Mouse (Mus musculus): ENCODE results near the gene Scgb1b12. TPM values are rescaled to one million over a fixed set of nuclear protein-coding genes. Genes with fewer than 3 reads are reported as not detected.
"Not testable (repeated sequence)": the region's sequence is repeated elsewhere in the genome, so short reads cannot be mapped to it uniquely, and the experiment has no call there.

The Scgb1b12 gene
- not detected in 2 replicates for polyA plus RNA-seq (2012; rRNA removed)

- not testable (repeated sequence) for H3K4me1 ChIP-seq (ENCODE audit: control insufficient read depth, insufficient read depth, low read length); DNase-seq; H3K4me3 ChIP-seq (replicated peaks; ENCODE audit: extremely low read depth, low read depth, low read length)
- WGBS = 54% methylated on average over 2 of the region's 3 CpGs
These were observed at the start of gene Scgb1b12 for GRCm38 (mm10) chr7:32333882-32334281. Gene Scgb1b12, plus strand, starts transcription at chr7:32334182.

GRCm38 (mm10) chr7:32327145-32327544, 6.8 kb upstream of the Scgb1b12 start, which contains the start of gene Scgb2b12:
Gene Scgb2b12, minus strand, starts transcription at chr7:32327245.
- WGBS = 63% methylated on average over 1 of the region's 1 CpGs
- not testable (repeated sequence) for H3K4me3 ChIP-seq (replicated peaks; ENCODE audit: extremely low read depth, low read depth, low read length)

More at GRCm38 (mm10) chr7:32327145-32327544, 6.8 kb upstream of the Scgb1b12 start, which contains the start of gene Scgb2b12:
- not testable (repeated sequence) for DNase-seq; H3K4me1 ChIP-seq (ENCODE audit: control insufficient read depth, insufficient read depth, low read length)

Other genes with a start within 250 kb of the Scgb1b12 start
- gene Scgb1b10, start 233.3 kb upstream of the Scgb1b12 start, polyA plus RNA-seq (2012; rRNA removed) = not detected in 2 replicates
- not detected in 2 replicates for gene Scgb2b11, start 123.0 kb upstream of the Scgb1b12 start, polyA plus RNA-seq (2012; rRNA removed)
- gene Scgb1b11, start 111.3 kb upstream of the Scgb1b12 start, polyA plus RNA-seq (2012; rRNA removed) = not detected in 2 replicates
- gene Scgb2b12, start 6.9 kb upstream of the Scgb1b12 start, polyA plus RNA-seq (2012; rRNA removed) = not detected in 2 replicates
- gene Scgb1b29, start 107.4 kb downstream of the Scgb1b12 start, polyA plus RNA-seq (2012; rRNA removed) = not detected in 2 replicates